Mouse (Mus musculus) liver, adult 2 months (tissue): ENCODE measurements at regions not wholly inside any gene's neighbourhood (a gene's known extent, or its start where the extent isn't known, plus 50 kb on each side); places are given as distances from the start of the nearest gene placed in this dataset.

Experiments
- CTCF ChIP-seq: fragments of 200-500 bp; IDR thresholded peaks from 2 replicates; pipeline ENCODE4 v1.5.1; 2011; ENCODE audit warnings: low read depth, low read length, control low read depth
- POLR2A ChIP-seq: fragments of 200-500 bp; IDR thresholded peaks from 2 replicates; pipeline ENCODE4 v1.6.1; 2011; ENCODE audit warnings: low read length, control low read depth; ENCODE audit not compliant: insufficient read depth; ENCODE audit errors: extremely low read depth

GRCm38 (mm10) chr16:30784949-30785348 is 185.4 kb downstream of the Fam43a start:
- no peak for TF ChIP-seq CTCF
- no peak for TF ChIP-seq POLR2A
